Mouse (Mus musculus): ENCODE measurements around the gene Ppm1n. TPM values are rescaled to one million over a fixed set of nuclear protein-coding genes. Genes with fewer than 3 reads are reported as not detected.

The Ppm1n gene
- polyA plus RNA-seq (2015; fragmentation: Nextera tagmentation; extraction: Ambion mirVana), result not detected in 2 replicates

- no peaks in the 10 kb centered on the region for H3K9me3 ChIP-seq
- H3K4me3 ChIP-seq, result peak within 1 kb of the TSS; percentile 32
- no peaks in the 10 kb centered on the region for H3K36me3 ChIP-seq
- 0 out of 2 replicates have a peak within 1 kb of the TSS, but pooled peaks have one; percentile 19 for H3K9ac ChIP-seq
- H3K4me2 ChIP-seq (replicated peaks), result peak within 1 kb of the TSS; percentile 54
- no peak within 1 kb of the TSS for H3K27ac ChIP-seq
- peaks cover 18% of the 10 kb centered on the region for H3K4me1 ChIP-seq
- no peak for ATAC-seq (ENCODE audit: low FRiP score, low read depth)
- H3K27me3 ChIP-seq, result peaks cover 73% of the 10 kb centered on the region
- under 1% methylated on average over 46 of the region's 46 CpGs for WGBS
Observed at GRCm38 (mm10) chr7:19279581-19280114, at the start of gene Ppm1n. Gene Ppm1n (minus strand): TSS chr7:19280064.

- H3K36me3 ChIP-seq, result no peaks in the 10 kb centered on the region
- no peak for ATAC-seq (ENCODE audit: low FRiP score, low read depth)
- no peaks in the 10 kb centered on the region for H3K9me3 ChIP-seq
- 0 out of 2 replicates have a peak, but pooled peaks cover 9% of the 10 kb centered on the region for H3K27me3 ChIP-seq
- H3K9ac ChIP-seq, result no peak overlapping the region
- no peak overlapping the region for H3K4me3 ChIP-seq
- H3K27ac ChIP-seq, result no peak overlapping the region
- H3K4me1 ChIP-seq, result peaks cover 24% of the 10 kb centered on the region
- H3K4me2 ChIP-seq (replicated peaks), result no peak overlapping the region
Observed at GRCm38 (mm10) chr7:19328425-19328824, 48.6 kb upstream of the Ppm1n start.

- H3K27ac ChIP-seq, result no peak overlapping the region
- H3K4me1 ChIP-seq, result peaks cover 24% of the 10 kb centered on the region
- no peak overlapping the region; the same call in 1 of the 2 replicates for H3K9ac ChIP-seq
- no peaks in the 10 kb centered on the region for H3K9me3 ChIP-seq
- 80% methylated on average over 5 of the region's 5 CpGs for WGBS
- H3K27me3 ChIP-seq, result 0 out of 2 replicates have a peak, but pooled peaks cover 11% of the 10 kb centered on the region
- no peak for ATAC-seq (ENCODE audit: low FRiP score, low read depth)
- H3K36me3 ChIP-seq, result no peaks in the 10 kb centered on the region
- H3K4me2 ChIP-seq (replicated peaks), result peak overlapping the region; percentile 71
- H3K4me3 ChIP-seq, result peak overlapping the region; percentile 42; the same call in 1 of the 2 replicates
Observed at GRCm38 (mm10) chr7:19327782-19328181, 47.9 kb upstream of the Ppm1n start.

GRCm38 (mm10) chr7:19327128-19327527, 47.3 kb upstream of the Ppm1n start:
- Histone ChIP-seq H3K4me2 (replicated peaks) (peak overlapping the region; percentile 71), H3K4me1 (peaks cover 20% of the 10 kb centered on the region), H3K36me3 (no peaks in the 10 kb centered on the region), H3K9me3 (no peaks in the 10 kb centered on the region), H3K4me3 (peak overlapping the region; percentile 42), H3K27ac (peak overlapping the region; percentile 48; the same call in 1 of the 2 replicates), H3K27me3 (peaks cover 16% of the 10 kb centered on the region; the same call in 1 of the 2 replicates), H3K9ac (peak overlapping the region; percentile 57)
- peak; percentile 60; the same call in 1 of the 2 replicates for ATAC-seq (ENCODE audit: low FRiP score, low read depth)
- WGBS, result 1% methylated on average over 22 of the region's 22 CpGs

- Histone ChIP-seq H3K4me3 (peak overlapping the region; percentile 42), H3K4me2 (replicated peaks) (peak overlapping the region; percentile 71), H3K9ac (peak overlapping the region; percentile 57; the same call in 1 of the 2 replicates), H3K36me3 (no peaks in the 10 kb centered on the region), H3K27ac (peak overlapping the region; percentile 48; the same call in 1 of the 2 replicates), H3K9me3 (no peaks in the 10 kb centered on the region), H3K27me3 (peaks cover 16% of the 10 kb centered on the region), H3K4me1 (peaks cover 20% of the 10 kb centered on the region)
- peak; percentile 53; the same call in 1 of the 2 replicates for ATAC-seq (ENCODE audit: low FRiP score, low read depth)
- WGBS, result under 1% methylated on average over 20 of the region's 20 CpGs
Observed at GRCm38 (mm10) chr7:19326359-19326758, 46.5 kb upstream of the Ppm1n start.

- 67% methylated on average over 21 of the region's 21 CpGs for WGBS
- ATAC-seq (ENCODE audit: low FRiP score, low read depth), result no peak
- Histone ChIP-seq H3K9me3 (no peaks in the 10 kb centered on the region), H3K9ac (no peak overlapping the region), H3K27ac (no peak overlapping the region), H3K4me1 (peaks cover 21% of the 10 kb centered on the region), H3K4me3 (no peak overlapping the region), H3K27me3 (peaks cover 24% of the 10 kb centered on the region), H3K4me2 (replicated peaks) (peak overlapping the region; percentile 71), H3K36me3 (no peaks in the 10 kb centered on the region)
Observed at GRCm38 (mm10) chr7:19325262-19326199, 45.7 kb upstream of the Ppm1n start.

- no peak overlapping the region for H3K27ac ChIP-seq
- 85% methylated on average over 11 of the region's 11 CpGs for WGBS
Observed at GRCm38 (mm10) chr7:19324221-19324620, 44.4 kb upstream of the Ppm1n start.

GRCm38 (mm10) chr7:19322489-19322888, 42.6 kb upstream of the Ppm1n start:
- ATAC-seq (ENCODE audit: low FRiP score, low read depth), result no peak
- no peak overlapping the region for H3K4me3 ChIP-seq

More at GRCm38 (mm10) chr7:19324221-19324620, 44.4 kb upstream of the Ppm1n start:
- Histone ChIP-seq H3K4me1 (peaks cover 30% of the 10 kb centered on the region), H3K36me3 (no peaks in the 10 kb centered on the region), H3K9ac (0 out of 2 replicates have a peak overlapping the region, but pooled peaks have one; percentile 9), H3K4me2 (replicated peaks) (no peak overlapping the region), H3K27me3 (peaks cover 27% of the 10 kb centered on the region), H3K9me3 (no peaks in the 10 kb centered on the region), H3K4me3 (no peak overlapping the region)
- ATAC-seq (ENCODE audit: low FRiP score, low read depth), result no peak

GRCm38 (mm10) chr7:19321464-19321863, 41.6 kb upstream of the Ppm1n start:
- no peaks in the 10 kb centered on the region for H3K9me3 ChIP-seq
- H3K27ac ChIP-seq, result no peak overlapping the region
- no peak overlapping the region for H3K4me2 ChIP-seq (replicated peaks)
- 65% methylated on average over 5 of the region's 5 CpGs for WGBS
- no peak overlapping the region for H3K4me3 ChIP-seq
- H3K4me1 ChIP-seq, result peaks cover 15% of the 10 kb centered on the region
- no peak overlapping the region for H3K9ac ChIP-seq
- ATAC-seq (ENCODE audit: low FRiP score, low read depth), result no peak
- H3K27me3 ChIP-seq, result peaks cover 54% of the 10 kb centered on the region
- H3K36me3 ChIP-seq, result no peaks in the 10 kb centered on the region

More at GRCm38 (mm10) chr7:19322489-19322888, 42.6 kb upstream of the Ppm1n start:
- no peak overlapping the region for H3K4me2 ChIP-seq (replicated peaks)
- H3K4me1 ChIP-seq, result peaks cover 26% of the 10 kb centered on the region
- H3K9ac ChIP-seq, result no peak overlapping the region
- H3K27ac ChIP-seq, result no peak overlapping the region
- no peaks in the 10 kb centered on the region for H3K36me3 ChIP-seq
- WGBS, result 40% methylated on average over 9 of the region's 9 CpGs
- H3K27me3 ChIP-seq, result peaks cover 44% of the 10 kb centered on the region
- H3K9me3 ChIP-seq, result no peaks in the 10 kb centered on the region

GRCm38 (mm10) chr7:19320637-19321036, 40.8 kb upstream of the Ppm1n start:
- 36% methylated on average over 7 of the region's 7 CpGs for WGBS

GRCm38 (mm10) chr7:19319906-19320305, 40.0 kb upstream of the Ppm1n start:
- peaks cover 68% of the 10 kb centered on the region for H3K27me3 ChIP-seq
- WGBS, result under 1% methylated on average over 40 of the region's 41 CpGs
- no peaks in the 10 kb centered on the region for H3K36me3 ChIP-seq
- H3K4me2 ChIP-seq (replicated peaks), result peak overlapping the region; percentile 74
- H3K9ac ChIP-seq, result peak overlapping the region; percentile 62
- peaks cover 10% of the 10 kb centered on the region for H3K4me1 ChIP-seq
- peak; percentile 95 for ATAC-seq (ENCODE audit: low FRiP score, low read depth)
- H3K9me3 ChIP-seq, result no peaks in the 10 kb centered on the region
- no peak overlapping the region; the same call in 1 of the 2 replicates for H3K27ac ChIP-seq
- peak overlapping the region; percentile 49 for H3K4me3 ChIP-seq

More at GRCm38 (mm10) chr7:19320637-19321036, 40.8 kb upstream of the Ppm1n start:
- H3K4me2 ChIP-seq (replicated peaks), result peak overlapping the region; percentile 74
- no peaks in the 10 kb centered on the region for H3K36me3 ChIP-seq
- H3K27ac ChIP-seq, result no peak overlapping the region
- H3K9me3 ChIP-seq, result no peaks in the 10 kb centered on the region
- H3K27me3 ChIP-seq, result peaks cover 63% of the 10 kb centered on the region
- peaks cover 10% of the 10 kb centered on the region for H3K4me1 ChIP-seq
- no peak overlapping the region for H3K9ac ChIP-seq
- H3K4me3 ChIP-seq, result peak overlapping the region; percentile 49; the same call in 1 of the 2 replicates
- no peak for ATAC-seq (ENCODE audit: low FRiP score, low read depth)

GRCm38 (mm10) chr7:19319458-19319857, 39.6 kb upstream of the Ppm1n start:
- H3K36me3 ChIP-seq, result no peaks in the 10 kb centered on the region
- H3K9me3 ChIP-seq, result no peaks in the 10 kb centered on the region
- peak; percentile 57 for ATAC-seq (ENCODE audit: low FRiP score, low read depth)
- H3K4me2 ChIP-seq (replicated peaks), result peak overlapping the region; percentile 74
- H3K27me3 ChIP-seq, result peaks cover 72% of the 10 kb centered on the region
- 19% methylated on average over 9 of the region's 9 CpGs for WGBS
- peak overlapping the region; percentile 62 for H3K9ac ChIP-seq
- H3K4me3 ChIP-seq, result peak overlapping the region; percentile 49
- no peak overlapping the region; the same call in 1 of the 2 replicates for H3K27ac ChIP-seq
- peaks cover 10% of the 10 kb centered on the region for H3K4me1 ChIP-seq

Data from limb, embryonic 13.5 days (tissue).